Mouse (Mus musculus): ENCODE data around the gene Tfpt. TPM values are rescaled to one million over a fixed set of nuclear protein-coding genes. Genes with fewer than 3 reads are reported as not detected.

Tfpt gene
- polyA plus RNA-seq (2017; shearing (Covaris generic)) = 16.6 TPM

GRCm38 (mm10) chr7:3629543-3630477 is at the start of gene Tfpt, which contains the start of gene Prpf31:
Tfpt (minus strand) TSS chr7:3629929.
Prpf31 (plus strand) TSS chr7:3629985.

GRCm38 (mm10) chr7:3677342-3677741 is 47.6 kb upstream of the Tfpt start, which contains the start of gene Tmc4:
Tmc4 (minus strand) TSS chr7:3677553.

GRCm38 (mm10) chr7:3665215-3666114 is 35.7 kb upstream of the Tfpt start, which contains the start of gene Leng1:
Leng1 (minus strand) TSS chr7:3665840.

GRCm38 (mm10) chr7:3644672-3645487 is 15.2 kb upstream of the Tfpt start, which contains the start of gene Cnot3:
Cnot3 (plus strand) TSS chr7:3645268.

GRCm38 (mm10) chr7:3617242-3617995 is 12.3 kb downstream of the Tfpt start, which contains the start of gene Ndufa3:
Ndufa3 (plus strand) TSS chr7:3617373.

GRCm38 (mm10) chr7:3616057-3616388 is 13.7 kb downstream of the Tfpt start, which contains the start of gene Oscar:
Oscar (minus strand) TSS chr7:3616157.

Other genes with a start within 250 kb of the Tfpt start
- gene Cacng8, start 239.2 kb downstream of the Tfpt start, polyA plus RNA-seq (2017; shearing (Covaris generic)) = not detected
- not detected for gene Cacng6, start 205.7 kb downstream of the Tfpt start, polyA plus RNA-seq (2017; shearing (Covaris generic))
- gene Tarm1, start 127.3 kb downstream of the Tfpt start, polyA plus RNA-seq (2017; shearing (Covaris generic)) = not detected
- gene Oscar, start 13.8 kb downstream of the Tfpt start, polyA plus RNA-seq (2017; shearing (Covaris generic)) = not detected
- gene Ndufa3, start 12.6 kb downstream of the Tfpt start, polyA plus RNA-seq (2017; shearing (Covaris generic)) = 317 TPM
- gene Prpf31, start 56 bp upstream of the Tfpt start, polyA plus RNA-seq (2017; shearing (Covaris generic)) = 46.4 TPM
- gene Cnot3, start 15.3 kb upstream of the Tfpt start, polyA plus RNA-seq (2017; shearing (Covaris generic)) = 81.6 TPM
- 26.8 TPM for gene Leng1, start 35.9 kb upstream of the Tfpt start, polyA plus RNA-seq (2017; shearing (Covaris generic))
- 2.6 TPM for gene Tmc4, start 47.6 kb upstream of the Tfpt start, polyA plus RNA-seq (2017; shearing (Covaris generic))
- gene Tsen34, start 62.9 kb upstream of the Tfpt start, polyA plus RNA-seq (2017; shearing (Covaris generic)) = 12.9 TPM
- 73.7 TPM for gene Mboat7, start 63.6 kb upstream of the Tfpt start, polyA plus RNA-seq (2017; shearing (Covaris generic))
- 2,082 TPM for gene Rps9, start 74.1 kb upstream of the Tfpt start, polyA plus RNA-seq (2017; shearing (Covaris generic))
- 0.34 TPM for gene Pirb, start 90.5 kb upstream of the Tfpt start, polyA plus RNA-seq (2017; shearing (Covaris generic))
- gene Gm15448, start 195.8 kb upstream of the Tfpt start, polyA plus RNA-seq (2017; shearing (Covaris generic)) = not detected
- not detected for gene Pira2, start 215.1 kb upstream of the Tfpt start, polyA plus RNA-seq (2017; shearing (Covaris generic))

Data from effector memory CD4-positive, alpha-beta T cell, adult 5 months (primary cell).